Mouse (Mus musculus) embryonic facial prominence, embryonic 14.5 days (tissue): ENCODE results near the gene Carns1. TPM values are rescaled to one million over a fixed set of nuclear protein-coding genes. Genes with fewer than 3 reads are reported as not detected.

Source experiments
- ATAC-seq: fragments of 200-750 bp; cut with Nextera tagmentation; 2 replicates; pipeline ENCODE4 v1.8.0; 2017; ENCODE audit warnings: low read depth, moderate number of reproducible peaks, moderate TSS enrichment
- DNase-seq: peaks from one replicate; pipeline ENCODE4 v3.0.0-alpha.2; 2015; ENCODE audit warnings: low spot score
- H3K27ac ChIP-seq: fragments of 300-500 bp; sonication (generic); replicated peaks from 2 replicates; pipeline ENCODE4 v1.5.1; 2014; ENCODE audit warnings: low read depth, mild to moderate bottlenecking, low read length, moderate library complexity
- H3K27me3 ChIP-seq: fragments of 300-500 bp; sonication (generic); replicated peaks from 2 replicates; pipeline ENCODE4 v1.6.1; 2014; ENCODE audit warnings: low read length; ENCODE audit not compliant: control insufficient read depth, insufficient read depth
- H3K36me3 ChIP-seq: fragments of 300-500 bp; sonication (generic); 2 replicates; pipeline ENCODE4 v1.6.1; 2014; ENCODE audit warnings: low read length, mixed read lengths; ENCODE audit not compliant: control insufficient read depth, insufficient read depth
- H3K4me1 ChIP-seq: fragments of 300-500 bp; sonication (generic); 2 replicates; pipeline ENCODE4 v1.6.1; 2014; ENCODE audit warnings: antibody characterized with exemption, low read length; ENCODE audit not compliant: control insufficient read depth, insufficient read depth
- H3K4me2 ChIP-seq: fragments of 300-500 bp; sonication (generic); 2 replicates; pipeline ENCODE4 v1.6.1; 2014; ENCODE audit warnings: low read depth, mild to moderate bottlenecking, low read length, moderate library complexity, mixed read lengths
- H3K4me3 ChIP-seq: fragments of 300-500 bp; sonication (generic); 2 replicates; pipeline ENCODE4 v1.5.1; 2014; ENCODE audit warnings: low read depth, mild to moderate bottlenecking, low read length
- H3K9ac ChIP-seq: fragments of 300-500 bp; sonication (generic); 2 replicates; pipeline ENCODE4 v1.6.1; 2014; ENCODE audit warnings: low read depth, mild to moderate bottlenecking, low read length, moderate library complexity, mixed read lengths
- H3K9me3 ChIP-seq: fragments of 300-500 bp; sonication (generic); 2 replicates; pipeline ENCODE4 v1.6.1; 2016; ENCODE audit warnings: low read length; ENCODE audit not compliant: control insufficient read depth
- WGBS: fragments of 180-500 bp; shearing (Covaris S2); extraction: QIAGEN DNeasy Blood & Tissue Kit; methylation state at CpG from one replicate; pipeline ENCODE4 v1.1.7; 2014; 5-methylcytosine and 5-hydroxymethylcytosine counted together
- polyA plus RNA-seq: library from polyadenylated mRNA; unstranded; fragments of >200 nt; fragmentation: Nextera tagmentation; extraction: Ambion mirVana; gene quantifications from 2 replicates; pipeline ENCODE4 v1.2.1, GENCODE M21; 2014

The Carns1 gene
- polyA plus RNA-seq, 1 experiment from 2014 or later, result 4.3 TPM

DNA sequence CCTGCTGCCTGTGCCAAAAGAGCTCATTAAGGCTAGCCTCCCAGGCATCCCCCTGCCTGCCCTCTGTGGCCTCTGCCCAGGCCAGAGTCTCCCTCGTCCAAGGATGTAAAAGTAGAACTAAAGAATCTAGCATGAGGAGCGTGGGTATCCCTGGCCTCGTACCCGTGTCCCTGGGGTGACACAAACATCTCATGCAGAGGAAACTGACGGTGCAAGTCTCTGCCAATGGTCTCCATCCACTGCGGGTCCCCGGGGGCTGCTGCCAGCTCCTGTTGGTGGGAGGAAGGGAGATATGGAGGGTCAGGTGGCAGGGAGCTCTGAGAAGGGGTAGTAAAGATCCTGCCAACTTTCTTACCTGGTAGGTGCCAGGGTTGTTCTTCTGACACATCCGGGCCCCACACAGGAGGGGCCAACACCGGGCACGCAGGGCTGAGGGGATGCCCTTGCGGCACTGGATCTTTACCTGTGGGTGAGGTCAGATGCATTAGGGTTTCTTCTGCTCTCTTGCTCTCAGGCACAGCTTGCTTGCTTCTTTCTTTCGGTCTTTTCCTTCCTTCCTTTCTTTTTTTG lies 13.9 kb upstream of the Carns1 start:
- ATAC-seq (no peak), DNase-seq (no peak)
- no peak overlapping the region for H3K9ac ChIP-seq
- peaks cover 10% of the 10 kb centered on the region for H3K36me3 ChIP-seq
- no peak overlapping the region for H3K27ac ChIP-seq
- peaks cover 27% of the 10 kb centered on the region for H3K4me1 ChIP-seq
- H3K27me3 ChIP-seq, result no peaks in the 10 kb centered on the region
- WGBS, result 81% methylated on average over 12 of the region's 12 CpGs
- no peak overlapping the region for H3K4me2 ChIP-seq
- H3K9me3 ChIP-seq, result no peaks in the 10 kb centered on the region
- no peak overlapping the region for H3K4me3 ChIP-seq

GRCm38 (mm10) chr19:4187303-4187702 lies 12.0 kb upstream of the Carns1 start:
- H3K4me3 ChIP-seq, result no peak overlapping the region
- no peaks in the 10 kb centered on the region for H3K9me3 ChIP-seq
- DNase-seq (no peak), ATAC-seq (no peak)
- no peak overlapping the region for H3K27ac ChIP-seq
- no peaks in the 10 kb centered on the region for H3K27me3 ChIP-seq
- no peak overlapping the region for H3K9ac ChIP-seq
- no peaks in the 10 kb centered on the region for H3K36me3 ChIP-seq
- WGBS, result 64% methylated on average over 3 of the region's 3 CpGs
- peaks cover 16% of the 10 kb centered on the region for H3K4me1 ChIP-seq
- H3K4me2 ChIP-seq, result no peak overlapping the region

- H3K9me3 ChIP-seq, result no peaks in the 10 kb centered on the region
- no peak overlapping the region for H3K4me3 ChIP-seq
- H3K9ac ChIP-seq, result no peak overlapping the region
- no peak overlapping the region; the same call in 1 of the 2 replicates for H3K27ac ChIP-seq
- whole genome bisulfite sequencing, result 46% methylated on average over 15 of the region's 15 CpGs
- H3K4me2 ChIP-seq, result no peak overlapping the region
- no peak for DNase-seq
- ATAC-seq, result no peak
- no peaks in the 10 kb centered on the region for H3K27me3 ChIP-seq
- H3K4me1 ChIP-seq, result peaks cover 10% of the 10 kb centered on the region; the same call in 1 of the 2 replicates
- H3K36me3 ChIP-seq, result no peaks in the 10 kb centered on the region
Observed at GRCm38 (mm10) chr19:4184976-4185975, 10.0 kb upstream of the Carns1 start.

DNA sequence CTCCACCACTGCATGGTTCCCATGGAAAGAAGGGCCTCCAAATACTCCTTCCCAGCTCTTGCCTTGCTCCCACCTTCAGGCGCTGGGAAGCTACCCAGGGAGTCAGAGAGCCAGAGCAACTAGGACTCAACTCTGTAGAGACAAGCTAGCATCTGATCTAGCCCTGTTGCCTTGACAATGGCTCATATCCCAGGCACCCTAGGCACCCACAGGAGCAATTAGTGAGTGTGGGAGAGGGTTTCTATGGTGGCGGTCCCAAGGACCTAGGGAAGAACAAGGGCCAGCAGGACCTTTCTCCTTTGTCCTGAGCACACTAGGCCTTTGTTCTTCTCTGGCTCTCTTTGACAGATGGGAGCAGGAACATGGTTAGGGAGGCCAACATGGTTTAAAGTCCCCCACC lies 8.4 kb upstream of the Carns1 start:
- 62% methylated on average over 2 of the region's 2 CpGs for WGBS
- no peaks in the 10 kb centered on the region for H3K27me3 ChIP-seq
- no peak overlapping the region for H3K4me3 ChIP-seq
- H3K9ac ChIP-seq, result no peak overlapping the region
- no peaks in the 10 kb centered on the region for H3K9me3 ChIP-seq
- ATAC-seq (peak; percentile 59; the same call in 1 of the 2 replicates), DNase-seq (no peak)
- peaks cover 10% of the 10 kb centered on the region; the same call in 1 of the 2 replicates for H3K4me1 ChIP-seq
- no peaks in the 10 kb centered on the region for H3K36me3 ChIP-seq
- H3K4me2 ChIP-seq, result no peak overlapping the region
- no peak overlapping the region for H3K27ac ChIP-seq

DNA sequence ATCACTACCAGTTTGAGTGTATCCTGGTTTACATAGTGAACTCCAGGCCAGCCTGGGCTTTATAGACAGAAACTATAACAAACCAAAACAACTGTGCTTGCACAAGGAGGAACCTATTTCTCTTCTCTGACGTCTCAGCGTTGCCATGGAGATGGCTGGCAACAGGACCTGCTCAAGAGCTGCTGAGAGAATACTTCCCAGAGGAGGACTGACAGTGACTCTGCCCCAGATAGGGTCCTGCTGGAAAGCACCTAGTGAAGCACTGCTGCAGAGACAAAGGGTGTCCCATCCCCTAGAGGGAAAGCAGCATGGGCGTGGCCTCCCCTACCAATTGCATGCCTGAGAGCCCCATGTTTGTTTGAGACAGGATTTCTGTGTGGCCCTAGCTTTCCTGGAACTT lies 6.6 kb upstream of the Carns1 start:
- no peaks in the 10 kb centered on the region for H3K9me3 ChIP-seq
- no peak overlapping the region for H3K27ac ChIP-seq
- WGBS, result 54% methylated on average over 3 of the region's 3 CpGs
- no peaks in the 10 kb centered on the region for H3K36me3 ChIP-seq
- no peaks in the 10 kb centered on the region for H3K27me3 ChIP-seq
- ATAC-seq (peak; percentile 58; the same call in 1 of the 2 replicates), DNase-seq (peak; percentile 76)
- H3K4me1 ChIP-seq, result peaks cover 10% of the 10 kb centered on the region; the same call in 1 of the 2 replicates
- no peak overlapping the region for H3K4me2 ChIP-seq
- no peak overlapping the region for H3K4me3 ChIP-seq
- no peak overlapping the region for H3K9ac ChIP-seq

DNA sequence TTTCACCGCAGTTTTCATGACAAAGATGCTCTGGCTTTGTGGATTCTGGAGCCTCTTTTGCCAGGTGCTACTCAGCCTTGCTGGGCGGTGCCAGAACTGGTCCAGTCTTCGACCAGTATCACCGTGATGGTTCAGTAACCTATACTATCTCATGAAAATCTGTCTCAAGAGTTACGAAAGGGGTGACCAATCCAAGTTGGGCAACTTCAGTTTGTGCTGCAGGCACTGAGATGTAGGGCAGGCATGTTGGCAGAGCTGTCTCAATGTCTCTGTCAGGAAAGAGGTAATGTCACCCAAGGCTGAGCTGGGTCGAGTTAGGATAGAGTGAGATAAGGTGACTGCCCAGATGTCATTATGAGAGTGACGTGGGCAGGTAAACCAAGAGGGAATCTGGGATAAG lies 5.1 kb upstream of the Carns1 start:
- Histone ChIP-seq H3K27me3 (no peaks in the 10 kb centered on the region), H3K4me2 (no peak overlapping the region), H3K4me1 (peaks cover 8% of the 10 kb centered on the region; the same call in 1 of the 2 replicates), H3K9me3 (no peaks in the 10 kb centered on the region), H3K36me3 (no peaks in the 10 kb centered on the region), H3K27ac (no peak overlapping the region), H3K9ac (no peak overlapping the region), H3K4me3 (no peak overlapping the region)
- no peak for DNase-seq
- WGBS, result 87% methylated on average over 7 of the region's 7 CpGs
- ATAC-seq, result no peak

GRCm38 (mm10) chr19:4172925-4173324 lies 2.4 kb downstream of the Carns1 start:
- H3K9ac ChIP-seq, result peak overlapping the region; percentile 25; the same call in 1 of the 2 replicates
- no peaks in the 10 kb centered on the region for H3K9me3 ChIP-seq
- no peaks in the 10 kb centered on the region for H3K36me3 ChIP-seq
- no peak for DNase-seq
- H3K27ac ChIP-seq, result no peak overlapping the region
- no peak overlapping the region for H3K4me2 ChIP-seq
- 56% methylated on average over 7 of the region's 11 CpGs for WGBS
- no peak for ATAC-seq
- H3K27me3 ChIP-seq, result no peaks in the 10 kb centered on the region
- H3K4me1 ChIP-seq, result peaks cover 16% of the 10 kb centered on the region
- H3K4me3 ChIP-seq, result no peak overlapping the region

GRCm38 (mm10) chr19:4171393-4172290 lies 3.6 kb downstream of the Carns1 start:
- Histone ChIP-seq H3K27me3 (no peaks in the 10 kb centered on the region), H3K4me2 (no peak overlapping the region), H3K4me1 (peaks cover 16% of the 10 kb centered on the region), H3K36me3 (no peaks in the 10 kb centered on the region), H3K27ac (no peak overlapping the region; the same call in 1 of the 2 replicates), H3K9me3 (no peaks in the 10 kb centered on the region), H3K9ac (0 out of 2 replicates have a peak overlapping the region, but pooled peaks have one; percentile 15), H3K4me3 (no peak overlapping the region)
- 44% methylated on average over 12 of the region's 13 CpGs for WGBS
- DNase-seq, result no peak
- no peak for ATAC-seq
